Mouse (Mus musculus): ENCODE results near the gene Egfem1.

Gene Egfem1

DNA sequence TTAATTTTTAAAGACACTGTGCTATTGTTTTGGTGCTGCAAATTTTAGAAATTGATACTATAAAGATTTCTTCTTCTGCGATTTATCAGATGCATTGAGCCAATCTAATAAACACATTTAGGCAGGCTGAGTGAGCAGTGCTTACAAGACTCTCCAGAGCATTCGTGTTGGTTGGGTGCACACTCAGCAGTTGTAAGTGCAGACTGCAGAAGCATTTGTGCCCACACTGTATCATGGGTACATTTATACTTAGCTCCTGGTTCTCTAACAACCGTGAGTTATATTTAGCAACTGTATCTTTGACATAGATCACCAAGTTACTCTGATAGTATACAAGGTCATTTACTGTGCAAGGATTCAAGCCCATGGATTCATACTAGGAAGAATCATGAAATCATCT, 264.0 kb downstream of the Egfem1 start:
- DNase-seq (ENCODE audit: low spot score), result no peak

DNA sequence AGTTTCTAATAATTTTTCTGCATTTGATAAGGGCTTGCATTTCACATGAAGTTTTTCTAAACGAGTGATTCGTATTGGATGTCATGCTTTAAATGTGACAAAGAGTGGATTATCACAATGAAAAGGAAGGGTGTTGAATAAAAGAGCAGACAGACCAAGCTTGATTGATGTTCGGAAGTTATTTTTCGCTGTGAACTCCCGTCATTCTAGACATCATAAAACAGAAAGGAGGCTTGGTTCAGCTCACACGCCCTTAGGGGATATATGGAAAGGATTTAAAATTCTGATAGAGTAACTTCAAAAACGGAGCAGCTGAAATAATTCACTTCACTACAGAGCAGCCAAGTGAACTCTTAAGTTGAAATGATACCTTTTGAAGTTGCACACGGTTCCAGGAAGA, 285.1 kb downstream of the Egfem1 start:
- DNase-seq (ENCODE audit: low spot score), result no peak

DNA sequence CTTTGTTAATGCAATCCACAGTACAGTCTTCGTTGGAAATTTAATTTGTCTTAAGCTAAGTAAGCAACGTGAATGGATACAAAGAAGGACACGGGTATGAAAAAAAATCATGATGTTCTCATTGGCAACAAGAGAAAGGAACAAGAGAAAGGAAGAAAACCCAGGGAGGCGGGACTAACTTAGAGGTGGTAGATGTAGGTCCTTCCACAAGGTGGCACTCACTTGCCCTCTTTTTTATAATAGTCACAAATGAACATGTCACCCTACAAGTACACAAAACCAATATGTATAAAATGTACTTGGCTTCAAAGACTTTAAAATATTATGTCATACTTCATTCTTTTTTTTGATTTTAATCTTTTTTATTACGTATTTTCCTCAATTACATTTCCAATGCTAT, 288.7 kb downstream of the Egfem1 start:
- no peak for DNase-seq (ENCODE audit: low spot score)

DNA sequence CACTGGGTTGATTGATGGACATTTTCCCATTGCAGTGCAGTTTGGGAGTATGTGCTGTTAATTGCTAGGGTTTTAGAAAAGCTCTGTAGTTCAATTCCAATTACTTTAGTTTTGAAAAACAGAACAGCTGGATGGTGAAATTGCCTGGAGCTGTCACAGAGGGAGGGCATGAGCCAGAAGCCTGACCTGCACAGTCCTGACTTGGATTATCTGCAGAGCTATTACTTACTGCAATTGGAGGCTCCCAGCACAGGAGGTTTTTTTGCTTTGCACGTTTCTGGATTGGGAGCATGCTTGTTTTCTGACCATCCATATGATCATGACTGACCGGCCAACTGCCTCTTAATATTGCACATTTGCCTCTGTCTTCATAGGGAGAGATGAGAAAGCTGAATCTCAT, 299.4 kb downstream of the Egfem1 start:
- DNase-seq (ENCODE audit: low spot score), result no peak

DNA sequence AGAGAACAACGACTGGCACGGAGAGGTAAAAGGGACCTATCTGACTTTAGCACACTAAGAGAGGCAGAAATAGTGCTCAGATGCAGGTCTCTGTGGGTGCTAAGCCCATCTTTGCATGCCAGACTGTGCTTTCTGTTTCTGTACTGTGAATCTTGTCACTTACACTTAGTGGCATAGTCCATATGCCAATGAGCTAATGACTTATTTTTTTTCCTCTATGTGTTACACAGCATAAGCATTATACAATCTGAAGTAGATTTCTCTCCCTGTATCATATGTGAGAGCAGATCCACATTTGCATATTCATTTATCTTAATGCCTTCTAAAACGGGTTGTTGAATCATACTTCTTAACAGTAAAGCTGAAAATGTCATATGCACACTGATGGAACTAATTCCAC, 317.2 kb downstream of the Egfem1 start:
- DNase-seq (ENCODE audit: low spot score), result no peak

DNA sequence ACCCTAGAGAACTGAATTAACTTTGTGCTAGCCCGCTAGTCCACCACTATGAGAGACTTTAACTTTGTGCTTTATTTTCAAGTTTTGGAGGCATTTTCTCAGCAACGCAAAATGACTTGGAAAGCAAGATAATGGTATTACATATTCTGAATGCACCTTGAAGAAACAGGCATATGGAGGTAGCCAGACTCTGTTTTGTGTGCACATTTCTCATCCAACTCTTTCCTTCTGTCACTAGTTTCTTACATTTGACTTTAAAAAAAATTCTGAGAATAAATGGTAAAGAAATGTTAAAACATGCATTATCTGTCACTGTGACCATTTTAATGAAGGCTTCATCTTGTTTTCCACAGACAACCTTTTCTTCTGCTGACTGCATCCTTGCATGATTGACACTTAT, 339.8 kb downstream of the Egfem1 start:
- DNase-seq (ENCODE audit: low spot score), result no peak

DNA sequence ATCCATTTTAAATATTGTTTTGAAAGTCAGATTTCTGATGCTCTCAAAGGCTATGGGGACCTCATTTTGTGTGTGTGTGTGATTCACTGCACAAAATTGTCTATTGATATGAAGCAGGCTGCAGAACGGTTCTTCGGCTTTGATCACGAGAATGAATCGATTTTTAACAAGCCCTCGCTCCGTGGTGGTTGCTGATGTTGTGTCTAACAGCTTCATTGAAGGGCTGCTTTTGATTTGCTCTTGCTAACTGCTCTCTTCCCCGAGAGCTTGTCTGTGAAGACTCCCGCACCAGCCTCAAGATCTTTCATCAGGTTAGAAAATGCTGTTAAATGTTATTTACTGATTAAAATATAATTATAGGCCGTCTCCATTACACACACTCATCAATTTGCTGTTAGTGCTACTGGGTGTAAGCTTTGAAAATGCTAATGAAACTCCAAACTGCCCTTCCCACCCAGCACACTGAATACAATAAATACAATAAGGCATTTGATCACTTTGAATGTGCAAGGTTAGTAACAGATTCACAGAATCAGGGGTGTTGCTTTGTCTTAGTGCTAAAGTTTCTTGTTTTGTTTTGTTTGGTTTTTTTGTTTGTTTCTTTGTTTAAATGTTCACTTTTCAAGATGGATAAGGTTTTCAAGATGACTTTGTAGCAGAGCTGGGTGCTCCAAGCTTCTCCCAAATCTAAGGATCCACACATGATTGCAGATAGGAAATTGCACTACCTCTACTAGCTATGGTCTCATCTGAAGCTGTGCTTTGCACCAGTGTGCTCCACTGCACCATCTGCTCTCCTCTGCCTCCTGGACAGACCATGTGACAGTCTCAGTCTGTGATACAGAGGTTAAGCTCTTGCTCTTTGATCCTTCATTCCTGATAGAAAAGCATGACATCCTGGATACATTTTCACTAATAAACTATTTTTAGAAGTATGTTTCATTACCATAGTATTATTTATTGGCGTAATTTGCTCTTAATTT, 350.6 kb downstream of the Egfem1 start:
- DNase-seq (ENCODE audit: low spot score), result no peak

DNA sequence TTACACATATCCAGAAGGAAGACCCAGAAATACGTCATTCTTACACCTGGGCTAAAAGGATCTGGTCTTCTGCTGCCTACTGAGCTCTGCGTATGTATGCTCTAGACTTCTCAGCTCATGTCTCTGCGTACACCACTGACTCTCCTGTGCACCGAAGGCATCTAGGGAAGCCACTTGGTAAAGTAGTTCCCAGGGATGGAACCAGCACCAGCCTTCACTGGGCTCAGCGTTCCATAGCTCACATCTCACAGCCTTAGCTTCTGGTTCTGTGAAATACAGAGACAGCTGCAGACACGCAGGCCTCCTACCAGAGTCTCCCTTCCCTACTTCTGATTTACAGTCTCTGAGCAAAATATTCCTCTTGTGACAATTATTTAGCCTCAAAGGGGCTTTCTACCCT, 361.2 kb downstream of the Egfem1 start:
- DNase-seq (ENCODE audit: low spot score), result no peak

DNA sequence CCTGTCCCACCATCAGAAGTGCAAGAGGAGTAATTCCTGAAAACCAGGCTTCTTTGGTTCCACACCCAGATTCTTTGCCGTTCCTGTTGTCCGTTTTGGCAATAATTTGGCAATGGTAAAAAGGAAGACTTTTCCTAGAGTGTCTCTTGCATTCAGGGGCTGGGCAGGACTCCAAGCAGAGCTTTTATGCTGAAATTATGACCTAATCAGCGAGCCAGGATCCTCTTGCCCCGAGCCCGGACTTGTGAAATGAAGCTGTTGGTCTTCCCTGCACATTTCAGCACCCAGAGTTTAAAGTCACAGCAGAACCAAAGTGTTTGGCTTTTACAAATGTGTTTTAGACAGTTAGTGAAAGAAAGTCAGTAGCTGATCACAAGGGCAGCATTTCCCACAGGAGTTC, 362.8 kb downstream of the Egfem1 start:
- peak; percentile 6 for DNase-seq (ENCODE audit: low spot score)

DNA sequence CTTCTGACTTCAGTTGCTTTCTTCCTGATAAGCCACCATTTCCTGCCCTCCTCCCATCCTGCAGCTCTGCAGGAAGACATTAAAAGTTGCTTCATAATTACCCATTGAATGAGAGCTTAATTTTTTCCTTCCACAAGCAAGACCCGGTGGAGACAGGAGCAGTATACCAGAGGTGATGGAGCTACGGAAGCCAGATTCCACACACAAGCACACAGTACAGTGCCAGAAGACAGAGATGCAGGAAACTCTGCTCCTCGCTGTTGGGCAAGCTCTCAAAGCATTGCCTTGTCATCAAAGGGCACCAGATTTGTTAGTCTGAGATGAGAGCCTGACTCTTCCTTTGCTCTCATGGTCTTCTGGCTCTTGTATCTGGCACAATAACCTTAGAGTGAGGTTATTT, 364.3 kb downstream of the Egfem1 start:
- no peak for DNase-seq (ENCODE audit: low spot score)

DNA sequence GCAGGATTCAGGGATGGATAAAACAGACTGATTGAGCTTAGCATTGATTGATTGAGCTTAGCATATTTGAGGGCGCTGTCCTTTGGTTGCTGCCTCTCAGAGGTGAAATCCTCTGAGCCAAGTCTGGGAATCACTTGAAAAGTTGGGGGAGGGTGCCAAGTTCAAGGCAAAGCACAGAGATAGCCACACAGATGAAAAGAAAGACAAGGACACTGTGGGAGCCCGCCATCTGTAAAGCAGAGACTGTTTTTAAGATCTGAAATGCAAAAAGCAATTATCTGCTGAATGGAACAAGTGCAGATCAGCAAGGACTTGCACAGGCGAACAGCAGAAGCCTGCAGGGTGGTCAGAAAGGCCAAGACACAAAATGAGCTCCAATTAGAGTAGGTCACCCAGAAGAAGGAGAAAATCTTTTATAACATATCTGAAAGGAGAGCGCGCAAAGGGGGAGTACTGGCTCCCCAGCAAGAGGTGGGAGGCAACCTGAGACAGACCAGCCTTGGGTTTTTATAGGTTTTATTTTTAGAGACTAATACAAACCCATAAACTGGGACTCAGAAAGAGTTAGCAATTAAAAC, 367.1 kb downstream of the Egfem1 start:
- DNase-seq (ENCODE audit: low spot score), result no peak

DNA sequence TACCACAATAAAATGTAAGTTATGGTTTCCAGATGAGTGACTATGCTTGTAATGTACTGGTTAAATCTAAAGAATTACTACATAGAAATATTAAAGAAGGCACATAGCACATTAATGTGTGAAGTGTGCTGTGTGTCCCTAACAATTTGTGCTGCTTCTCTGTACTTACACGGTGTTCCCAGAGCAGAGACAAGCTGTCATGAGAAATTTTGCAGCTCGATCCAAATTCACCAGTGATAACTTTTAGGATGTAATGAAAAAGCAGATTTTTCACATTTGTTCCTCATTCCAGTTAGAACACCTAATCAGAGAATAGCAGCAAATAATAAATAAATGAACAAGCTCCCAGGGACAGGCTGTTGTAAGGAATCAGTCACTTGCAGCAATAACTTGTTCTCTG, 416.4 kb downstream of the Egfem1 start:
- DNase-seq (ENCODE audit: low spot score), result no peak

DNA sequence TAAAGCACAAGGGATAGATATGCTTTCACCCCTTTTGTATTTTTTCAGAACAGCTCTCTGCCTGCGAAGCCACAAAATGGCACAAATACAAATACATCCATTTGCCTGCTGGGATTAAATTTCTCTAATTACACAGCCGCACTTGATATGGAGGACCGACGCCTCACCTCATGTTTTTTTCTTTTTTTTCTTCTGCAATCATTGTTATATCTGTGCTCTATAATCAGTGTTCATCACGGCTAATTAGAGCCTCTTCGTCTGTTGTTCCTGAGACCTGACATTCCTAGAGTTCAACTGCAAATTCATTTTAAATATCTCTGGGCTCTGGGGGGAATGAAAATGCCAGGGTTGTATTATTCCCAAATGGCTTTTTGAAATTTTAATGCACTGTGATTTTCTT, 417.4 kb downstream of the Egfem1 start:
- no peak for DNase-seq (ENCODE audit: low spot score)

DNA sequence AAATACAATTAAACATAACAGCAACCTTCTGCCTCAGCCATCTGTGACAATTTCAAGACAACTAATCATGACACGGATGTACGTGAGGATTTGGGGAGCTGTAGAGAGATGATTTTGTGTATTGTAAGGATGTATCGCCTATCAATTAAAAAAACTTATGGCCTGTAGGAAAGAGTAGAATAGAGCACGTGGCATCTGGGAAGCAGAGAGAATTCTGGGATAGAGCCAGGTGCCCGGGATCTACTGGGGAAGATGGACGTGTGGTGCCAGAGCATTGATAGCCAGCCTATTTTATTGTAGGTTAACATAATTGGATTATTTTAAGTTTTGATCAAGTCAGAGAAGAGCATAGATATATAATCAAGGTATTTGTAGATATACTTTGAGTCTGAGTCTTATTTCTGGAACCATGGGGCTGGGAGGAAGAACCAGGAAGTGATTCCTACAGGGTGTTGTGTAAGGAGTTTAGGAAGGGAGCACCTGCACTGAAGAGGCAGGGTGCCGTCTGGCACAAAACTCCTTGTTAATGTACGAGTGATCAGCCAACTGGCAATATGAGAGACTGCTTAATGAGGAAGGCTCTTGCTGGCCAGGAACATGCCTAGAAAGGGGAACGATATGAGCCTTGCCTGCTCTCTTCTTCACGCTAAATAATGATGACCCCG, 443.6 kb downstream of the Egfem1 start:
- no peak for DNase-seq (ENCODE audit: low spot score)

DNA sequence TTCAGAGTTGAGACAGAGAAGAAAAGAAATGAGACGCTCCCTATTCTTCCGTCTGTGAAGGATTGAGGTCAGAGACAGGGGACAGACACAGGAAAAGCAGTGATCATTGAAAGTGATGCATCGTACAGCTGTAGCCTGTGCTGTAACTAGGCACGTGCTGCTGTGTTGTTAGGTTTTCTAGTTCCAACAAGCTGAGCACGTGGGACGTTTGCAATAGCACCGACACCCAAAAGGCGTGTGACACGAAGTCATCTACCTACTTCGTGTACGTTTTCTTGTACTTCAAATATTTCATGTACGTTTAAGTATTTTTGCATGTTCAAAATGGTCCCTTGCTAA, 444.1 kb downstream of the Egfem1 start:
- DNase-seq (ENCODE audit: low spot score), result no peak

DNA sequence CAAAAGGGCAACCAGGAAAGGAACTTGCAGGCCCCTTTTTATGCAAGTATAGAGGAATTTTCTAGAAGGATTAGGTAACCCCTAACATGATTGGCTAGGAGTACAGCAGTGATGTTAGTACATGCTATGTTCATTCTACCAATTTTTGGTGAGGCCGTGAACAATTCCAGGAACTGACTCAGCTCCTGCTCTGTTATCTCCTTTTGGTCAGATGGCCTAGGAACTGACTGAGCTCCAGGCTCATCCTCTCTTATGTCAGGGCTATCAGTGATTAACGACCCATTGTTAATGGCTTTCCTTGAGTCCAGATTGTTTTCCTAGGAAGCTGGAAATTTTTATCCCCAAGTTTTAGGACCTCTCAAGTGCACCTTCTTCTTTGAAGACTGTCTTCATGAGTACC, 457.4 kb downstream of the Egfem1 start:
- DNase-seq (ENCODE audit: low spot score), result no peak

DNA sequence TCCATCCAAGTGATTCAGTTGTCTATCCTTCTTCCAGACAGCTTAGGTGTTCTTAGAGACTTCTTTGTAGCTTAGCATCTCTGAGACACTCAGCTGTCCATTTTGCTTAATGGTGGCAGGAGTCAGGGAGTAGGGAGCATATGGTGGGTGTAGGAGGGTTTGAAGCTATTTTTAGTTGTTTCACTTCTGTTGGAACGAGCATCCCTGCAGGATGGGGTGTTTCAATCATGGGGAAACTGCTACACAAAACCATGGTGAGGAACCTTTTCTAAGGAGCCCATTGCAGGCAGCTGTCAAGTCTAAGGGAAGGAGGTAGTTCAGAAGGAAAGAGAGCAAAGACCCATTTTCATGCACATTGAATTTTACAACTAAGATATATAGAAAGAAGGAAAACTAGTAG, 458.1 kb downstream of the Egfem1 start:
- no peak for DNase-seq (ENCODE audit: low spot score)

DNA sequence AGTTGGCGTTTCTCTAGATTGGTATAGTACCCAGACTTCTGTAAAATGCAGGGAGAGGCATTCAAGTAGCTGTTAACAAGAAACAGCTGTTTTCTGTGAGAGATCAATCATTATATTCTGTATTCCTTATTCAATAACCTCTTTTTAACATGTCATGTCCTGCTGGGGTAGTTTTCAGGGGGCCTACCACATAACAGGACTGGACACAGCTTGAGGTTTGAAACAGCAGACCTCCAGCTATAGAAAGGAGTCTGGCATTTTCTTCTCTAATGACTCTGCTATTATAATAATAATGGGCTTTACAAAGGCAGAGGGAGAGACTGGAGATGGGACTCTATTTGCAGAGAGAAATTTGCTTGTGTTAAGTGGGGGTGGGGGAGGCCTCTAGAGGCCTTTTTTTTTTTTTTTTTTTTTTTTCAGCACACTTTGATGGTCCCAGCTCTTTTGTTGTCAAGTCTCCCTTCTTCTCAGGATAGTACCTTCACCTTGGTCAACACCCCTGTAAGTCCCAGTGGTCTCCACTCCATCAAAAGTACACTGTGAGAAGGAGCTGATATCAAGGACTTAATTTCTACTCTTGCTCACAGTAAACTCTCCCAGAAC, 459.8 kb downstream of the Egfem1 start:
- DNase-seq (ENCODE audit: low spot score), result no peak

DNA sequence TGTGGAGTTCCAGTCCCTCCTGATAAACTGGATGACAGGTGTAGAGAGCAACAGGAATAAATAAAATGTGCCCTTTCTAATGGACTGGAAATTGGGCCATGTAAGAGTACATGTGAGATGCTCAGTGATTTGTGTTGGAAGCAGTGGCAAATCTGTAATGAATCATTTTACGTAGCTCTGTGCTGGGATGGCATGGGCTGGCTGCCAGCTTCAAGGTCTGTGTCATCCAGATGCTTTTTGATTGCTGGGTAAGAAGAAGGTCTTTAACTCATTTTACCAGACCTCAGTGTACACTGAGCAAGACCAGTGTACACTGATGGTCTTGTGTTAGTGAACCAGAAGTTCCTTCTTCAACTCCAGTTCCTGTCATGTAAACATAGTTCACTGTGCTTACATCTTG, 462.2 kb downstream of the Egfem1 start:
- no peak for DNase-seq (ENCODE audit: low spot score)

DNA sequence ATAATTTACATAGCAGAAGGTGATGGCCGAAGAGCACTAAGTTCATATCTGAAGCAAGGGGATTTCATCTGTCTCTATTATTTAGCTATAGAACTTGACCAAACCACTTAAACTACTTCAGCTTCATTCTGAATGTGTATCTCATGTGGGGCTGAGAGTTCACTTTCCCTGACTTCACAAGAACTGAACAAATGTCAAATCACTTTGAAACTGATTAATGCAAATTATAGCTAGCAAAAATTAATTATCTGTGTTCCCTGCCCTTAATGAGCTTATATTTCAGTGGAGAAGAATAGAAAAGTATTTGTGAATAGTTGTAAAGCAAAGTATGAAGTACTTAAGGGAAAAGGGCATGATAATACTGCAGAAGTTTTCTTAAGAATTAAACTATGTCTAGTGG, 481.3 kb downstream of the Egfem1 start:
- DNase-seq (ENCODE audit: low spot score), result no peak

DNA sequence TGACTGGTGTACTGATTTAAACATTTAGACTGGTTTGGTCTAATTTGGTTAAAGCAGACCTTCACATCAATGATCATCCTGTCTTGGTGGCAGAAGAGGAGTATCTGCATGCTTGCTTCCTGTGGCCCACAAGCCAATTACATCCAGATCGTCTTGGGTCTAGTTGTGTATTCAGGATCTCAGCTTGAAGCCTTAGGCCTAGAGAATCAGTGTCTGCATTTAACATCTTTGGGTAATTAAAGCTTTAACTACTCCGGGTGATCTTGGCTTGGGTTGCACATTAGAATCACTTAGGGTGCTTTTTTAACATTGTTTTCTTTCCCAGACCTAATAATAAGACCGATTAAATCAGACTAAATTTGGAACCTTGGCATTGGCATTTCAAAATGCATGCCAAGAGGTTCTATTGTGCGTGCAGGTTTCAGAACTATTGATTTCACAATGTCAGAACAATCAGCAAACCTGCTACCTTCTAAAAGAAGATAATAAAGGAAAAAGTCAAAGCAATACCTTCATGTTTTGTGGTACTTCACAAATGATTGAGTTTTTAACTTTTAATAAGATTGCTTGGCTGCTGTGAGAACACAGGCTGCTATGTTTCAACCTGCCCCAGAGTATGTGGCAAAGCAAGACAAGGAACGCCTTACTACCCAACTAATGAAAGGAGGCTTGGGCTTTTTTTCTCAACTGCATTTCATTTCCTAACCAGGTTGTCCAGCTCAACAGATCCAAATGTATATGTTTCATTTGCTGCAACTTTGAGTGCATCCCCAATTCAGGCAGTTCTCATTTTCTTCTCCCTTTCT, 496.4 kb downstream of the Egfem1 start:
- no peak for DNase-seq (ENCODE audit: low spot score)

DNA sequence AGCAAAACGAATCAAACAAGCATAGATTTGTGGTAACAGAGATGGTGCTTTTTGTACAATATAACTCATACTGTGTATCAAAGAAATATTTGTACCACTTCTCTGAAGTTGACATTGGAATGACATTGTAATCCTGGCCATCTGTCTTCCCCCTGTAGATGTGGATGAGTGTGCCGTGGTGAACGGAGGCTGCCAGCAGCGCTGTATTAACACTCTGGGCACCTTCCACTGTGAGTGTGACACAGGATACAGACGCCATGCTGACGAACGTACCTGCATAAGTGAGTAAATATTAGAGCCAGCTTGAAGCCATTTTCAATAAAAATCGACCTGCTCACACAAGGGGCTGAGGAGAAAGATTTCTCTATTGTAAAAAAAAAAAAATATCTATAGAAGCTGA, 500.9 kb downstream of the Egfem1 start:
- no peak for DNase-seq (ENCODE audit: low spot score)

Data from urinary bladder, postnatal 25 days (tissue).